Mouse (Mus musculus): Measurements from ENCODE around the gene Olfr30.

DNA sequence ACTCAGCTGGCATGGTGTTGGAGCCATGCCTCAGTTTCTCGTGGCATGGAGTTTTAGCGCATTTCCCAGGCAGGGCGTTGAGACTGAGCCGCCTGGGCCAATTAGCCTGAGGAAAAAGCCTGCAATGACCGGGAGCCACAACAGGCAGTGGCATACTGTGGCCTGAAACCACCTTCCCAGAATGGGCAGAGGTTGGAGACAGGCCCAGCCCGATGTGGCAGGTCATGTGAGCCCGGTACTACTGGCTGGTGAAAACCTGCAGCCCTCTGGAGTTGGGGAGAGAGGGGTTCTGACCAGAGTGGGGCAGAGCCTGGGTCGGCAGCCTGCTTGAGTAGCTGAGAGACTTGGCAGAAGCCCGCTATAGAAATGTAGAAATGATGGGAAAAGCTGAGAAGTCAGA, 36.7 kb upstream of the Olfr30 start:
- TF ChIP-seq POLR2A (IDR thresholded peaks at IDR 0.05; ENCODE audit: low read depth, low read length), result no peak
- no peak for TF ChIP-seq CTCF (IDR thresholded peaks at IDR 0.05; ENCODE audit: borderline replicate concordance, insufficient read depth, low read length)
